Mouse (Mus musculus) midbrain, postnatal 0 days (tissue): Measurements from ENCODE around the gene Itgb7. TPM values are rescaled to one million over a fixed set of nuclear protein-coding genes. Genes with fewer than 3 reads are reported as not detected.

Experiments used
- ATAC-seq: fragments of 200-750 bp; cut with Nextera tagmentation; 2 replicates; pipeline ENCODE4 v1.8.0; 2017; ENCODE audit warnings: moderate number of reproducible peaks, mild to moderate bottlenecking, moderate TSS enrichment, moderate library complexity; ENCODE audit not compliant: low FRiP score
- DNase-seq: peaks from one replicate; pipeline ENCODE4 v3.0.0-alpha.2; 2015; ENCODE audit warnings: low spot score
- H3K27ac ChIP-seq: fragments of 300-500 bp; sonication (generic); 2 replicates; pipeline ENCODE4 v1.5.1; 2014; ENCODE audit warnings: low read depth, mild to moderate bottlenecking, low read length, mixed read lengths
- H3K27me3 ChIP-seq: fragments of 300-500 bp; sonication (generic); 2 replicates; pipeline ENCODE4 v1.6.1; 2014; ENCODE audit warnings: low read length, control low read depth, mixed read lengths; ENCODE audit not compliant: insufficient read depth
- H3K36me3 ChIP-seq: fragments of 300-500 bp; sonication (generic); 2 replicates; pipeline ENCODE4 v1.6.1; 2014; ENCODE audit warnings: low read length, control low read depth, mixed read lengths; ENCODE audit not compliant: insufficient read depth
- H3K4me1 ChIP-seq: fragments of 300-500 bp; sonication (generic); 2 replicates; pipeline ENCODE4 v1.6.1; 2014; ENCODE audit warnings: mild to moderate bottlenecking, control low read depth, antibody characterized with exemption, low read length, mixed read lengths; ENCODE audit not compliant: insufficient read depth
- H3K4me2 ChIP-seq: fragments of 300-500 bp; sonication (generic); 2 replicates; pipeline ENCODE4 v1.6.1; 2014; ENCODE audit warnings: low read depth, mild to moderate bottlenecking, low read length, mixed read lengths; ENCODE audit not compliant: poor library complexity, severe bottlenecking
- H3K4me3 ChIP-seq: fragments of 300-500 bp; sonication (generic); 2 replicates; pipeline ENCODE4 v1.5.1; 2014; ENCODE audit warnings: low read depth, mild to moderate bottlenecking, low read length, moderate library complexity
- H3K9ac ChIP-seq: fragments of 300-500 bp; sonication (generic); replicated peaks from 2 replicates; pipeline ENCODE4 v1.6.1; 2014; ENCODE audit warnings: mild to moderate bottlenecking, low read length, moderate library complexity, mixed read lengths; ENCODE audit not compliant: poor library complexity, severe bottlenecking
- H3K9me3 ChIP-seq: fragments of 300-500 bp; sonication (generic); 2 replicates; pipeline ENCODE4 v1.6.1; 2016; ENCODE audit warnings: low read length, control low read depth
- CTCF ChIP-seq: IDR thresholded peaks from 2 replicates; pipeline ENCODE4 v1.5.1; 2016; ENCODE audit warnings: antibody characterized with exemption, mild to moderate bottlenecking
- WGBS: fragments of 180-500 bp; shearing (Covaris S2); extraction: QIAGEN DNeasy Blood & Tissue Kit; methylation state at CpG from one replicate; pipeline ENCODE4 v1.1.7; 2014; 5-methylcytosine and 5-hydroxymethylcytosine counted together
- polyA plus RNA-seq: library from polyadenylated mRNA; unstranded; fragments of >200 nt; fragmentation: Nextera tagmentation; extraction: Ambion mirVana; gene quantifications from 2 replicates; pipeline ENCODE4 v1.2.1, GENCODE M21; 2015
- total RNA-seq: library from RNA; depleted of rRNA; stranded (reverse); fragments of >200 nt; gene quantifications from 2 replicates; pipeline ENCODE4 v1.2.3, GENCODE M21; 2014

The Itgb7 gene
- total and polyA plus RNA-seq, 2 experiments from 2014 or later: 0.88 to 1.2 TPM

GRCm38 (mm10) chr15:102258581-102259253 is 27.0 kb upstream of the Itgb7 start:
- peaks cover 5% of the 10 kb centered on the region; the same call in 1 of the 2 replicates for H3K27me3 ChIP-seq
- H3K9me3 ChIP-seq: no peaks in the 10 kb centered on the region
- 7% methylated on average over 9 of the region's 11 CpGs for WGBS
- DNase-seq (no peak), ATAC-seq (no peak)
- no peak overlapping the region for H3K9ac ChIP-seq
- H3K4me3 ChIP-seq: no peak overlapping the region
- no peak for TF ChIP-seq CTCF
- no peak overlapping the region for H3K4me2 ChIP-seq
- H3K4me1 ChIP-seq: no peaks in the 10 kb centered on the region
- H3K27ac ChIP-seq: no peak overlapping the region
- H3K36me3 ChIP-seq: no peaks in the 10 kb centered on the region

GRCm38 (mm10) chr15:102258076-102258470 is 26.3 kb upstream of the Itgb7 start:
- WGBS: 14% methylated on average over 12 of the region's 12 CpGs
- Histone ChIP-seq H3K9me3 (no peaks in the 10 kb centered on the region), H3K4me3 (peak overlapping the region; percentile 56; the same call in 1 of the 2 replicates), H3K9ac (no peak overlapping the region; the same call in 1 of the 2 replicates), H3K27me3 (peaks cover 5% of the 10 kb centered on the region; the same call in 1 of the 2 replicates), H3K4me2 (peak overlapping the region; percentile 95), H3K27ac (no peak overlapping the region), H3K36me3 (no peaks in the 10 kb centered on the region), H3K4me1 (no peaks in the 10 kb centered on the region)
- ATAC-seq: no peak
- no peak for DNase-seq
- no peak for TF ChIP-seq CTCF

- Histone ChIP-seq H3K27ac (no peak within 1 kb of the TSS), H3K4me2 (peak within 1 kb of the TSS; percentile 95), H3K27me3 (peaks cover 5% of the 10 kb centered on the region; the same call in 1 of the 2 replicates), H3K4me3 (peak within 1 kb of the TSS; percentile 56), H3K4me1 (no peaks in the 10 kb centered on the region), H3K9me3 (no peaks in the 10 kb centered on the region), H3K36me3 (no peaks in the 10 kb centered on the region), H3K9ac (peak within 1 kb of the TSS; percentile 75)
- no peak for DNase-seq
- peak; percentile 59 for ATAC-seq
- no peak for TF ChIP-seq CTCF
- WGBS: 2% methylated on average over 33 of the region's 46 CpGs
Measured at GRCm38 (mm10) chr15:102257202-102258075, 25.7 kb upstream of the Itgb7 start, which contains the start of gene Rarg. Gene Rarg, minus strand, starts transcription at chr15:102257517.

- ATAC-seq (no peak; the same call in 1 of the 2 replicates), DNase-seq (no peak)
- Histone ChIP-seq H3K9me3 (no peaks in the 10 kb centered on the region), H3K36me3 (no peaks in the 10 kb centered on the region), H3K27ac (no peak overlapping the region), H3K4me3 (peak overlapping the region; percentile 56), H3K9ac (peak overlapping the region; percentile 75), H3K4me2 (peak overlapping the region; percentile 95), H3K27me3 (peaks cover 5% of the 10 kb centered on the region; the same call in 1 of the 2 replicates), H3K4me1 (no peaks in the 10 kb centered on the region)
- WGBS: 8% methylated on average over 22 of the region's 22 CpGs
- TF ChIP-seq CTCF: no peak
Measured at GRCm38 (mm10) chr15:102256431-102257201, 24.9 kb upstream of the Itgb7 start.

- H3K9me3 ChIP-seq: no peaks in the 10 kb centered on the region
- H3K27me3 ChIP-seq: peaks cover 5% of the 10 kb centered on the region; the same call in 1 of the 2 replicates
- no peak for TF ChIP-seq CTCF
- no peak for DNase-seq
- H3K9ac ChIP-seq: no peak overlapping the region
- WGBS: 60% methylated on average over 12 of the region's 14 CpGs
- H3K27ac ChIP-seq: no peak overlapping the region
- H3K4me2 ChIP-seq: peak overlapping the region; percentile 95
- no peak overlapping the region for H3K4me3 ChIP-seq
- no peaks in the 10 kb centered on the region for H3K4me1 ChIP-seq
- H3K36me3 ChIP-seq: no peaks in the 10 kb centered on the region
- no peak for ATAC-seq
Measured at GRCm38 (mm10) chr15:102255547-102256255, 24.0 kb upstream of the Itgb7 start.
